Mouse (Mus musculus) lung, postnatal 10 days (tissue): Measurements from ENCODE around the gene Gm10553.
"Not testable (repeated sequence)": the region's sequence is repeated elsewhere in the genome, so short reads cannot be mapped to it uniquely, and the experiment has no call there.

Experiments
- DNase-seq: peaks from one replicate; pipeline ENCODE4 v3.0.0; 2021

The Gm10553 gene

DNA sequence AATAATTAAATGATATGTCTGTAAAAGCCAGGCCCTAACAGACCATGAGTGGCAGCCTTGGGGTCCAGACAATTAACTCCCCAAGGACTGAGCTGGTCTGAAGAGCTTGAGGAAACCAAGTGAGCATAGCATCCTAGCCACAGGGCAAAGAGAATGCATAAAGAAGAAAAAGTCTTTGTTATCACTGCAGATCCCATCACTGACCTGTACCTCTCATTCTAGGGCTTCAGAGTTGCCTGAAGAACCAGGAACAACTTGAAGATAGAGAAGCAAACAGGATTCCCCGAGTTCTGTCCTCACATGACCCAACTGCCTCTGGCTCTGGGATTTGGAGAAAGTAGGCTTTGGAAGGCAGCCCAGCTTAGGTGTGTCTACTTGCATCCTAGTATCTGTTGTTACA, at the start of gene Gm10553:
Gene Gm10553, plus strand, starts transcription at position 301 of the 400 bp plus-strand sequence.
- not testable (repeated sequence) for DNase-seq

DNA sequence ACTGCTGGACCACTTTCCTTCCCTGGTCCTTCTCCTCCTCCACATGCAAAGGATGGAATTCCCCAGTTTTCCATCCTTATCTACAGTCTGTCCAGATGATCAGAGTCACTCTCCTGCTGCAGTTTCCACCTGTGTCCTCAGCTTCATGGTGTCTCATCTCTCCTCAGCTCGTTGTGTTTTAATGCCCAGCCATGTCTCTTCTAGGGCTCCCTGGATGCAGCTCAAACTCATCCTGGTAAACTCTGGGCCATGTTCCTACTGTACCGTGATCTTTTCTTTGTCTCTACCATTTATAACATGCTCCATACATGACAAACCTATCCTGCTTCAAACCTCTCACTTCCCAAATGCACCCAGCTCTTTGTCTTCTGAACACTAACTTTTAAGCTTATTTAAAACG, 28.3 kb upstream of the Gm10553 start:
- DNase-seq = not testable (repeated sequence)

DNA sequence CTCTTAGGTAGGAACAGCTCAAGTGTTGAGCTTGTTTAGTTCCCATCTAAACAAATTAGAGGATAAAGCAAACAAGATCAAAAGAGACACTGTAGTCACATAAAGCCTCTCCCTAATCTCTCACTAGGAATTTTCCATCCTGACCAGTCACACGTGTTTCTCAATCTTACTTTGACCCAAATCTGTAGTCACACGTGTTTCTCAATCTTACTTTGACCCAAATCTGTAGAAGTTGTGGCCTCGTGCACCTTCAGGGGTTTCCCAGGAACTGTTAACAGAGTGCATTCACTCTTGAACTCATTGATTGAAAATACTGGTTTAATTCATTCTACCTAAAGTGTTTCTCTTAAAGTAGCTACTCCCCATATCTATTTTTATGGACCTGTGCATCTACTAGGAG, 26.9 kb upstream of the Gm10553 start:
- DNase-seq = not testable (repeated sequence)

DNA sequence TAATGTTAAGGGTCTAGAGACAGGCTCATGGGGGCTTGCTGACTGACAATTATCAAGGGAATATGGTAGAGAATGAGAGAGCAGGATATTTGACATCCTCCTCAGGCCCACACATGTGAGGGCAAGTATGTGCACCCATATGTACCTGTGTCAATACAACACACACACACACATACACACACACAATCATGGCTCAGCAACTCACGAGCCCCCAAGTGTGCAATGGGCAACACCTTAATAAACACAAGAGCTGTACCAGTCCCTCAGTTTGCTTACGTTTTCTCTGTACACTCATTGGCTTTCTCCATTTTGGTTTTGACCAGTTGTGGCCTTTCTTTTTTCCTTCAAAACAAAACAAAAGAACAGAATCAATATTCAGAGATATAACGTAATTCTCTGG, 15.2 kb upstream of the Gm10553 start:
- not testable (repeated sequence) for DNase-seq

DNA sequence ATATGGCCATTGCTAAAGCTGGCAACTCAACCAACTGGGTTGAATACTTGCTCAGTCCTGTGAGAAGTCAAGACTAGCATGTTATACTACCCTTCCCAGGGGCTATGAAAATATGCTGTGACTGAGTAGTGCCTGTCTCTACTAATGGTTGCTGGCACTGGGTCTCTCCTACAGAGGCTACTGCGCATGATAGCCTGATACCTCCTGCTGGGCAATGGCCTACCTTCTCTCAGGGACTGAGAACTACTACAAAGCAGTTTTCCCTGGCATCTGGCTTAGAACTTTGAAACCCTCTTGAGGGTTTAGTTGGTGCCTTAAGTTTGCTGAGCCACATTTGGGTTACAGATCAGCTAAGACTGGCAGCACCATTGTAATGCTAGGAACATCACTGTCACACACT, 13.8 kb upstream of the Gm10553 start:
- not testable (repeated sequence) for DNase-seq

DNA sequence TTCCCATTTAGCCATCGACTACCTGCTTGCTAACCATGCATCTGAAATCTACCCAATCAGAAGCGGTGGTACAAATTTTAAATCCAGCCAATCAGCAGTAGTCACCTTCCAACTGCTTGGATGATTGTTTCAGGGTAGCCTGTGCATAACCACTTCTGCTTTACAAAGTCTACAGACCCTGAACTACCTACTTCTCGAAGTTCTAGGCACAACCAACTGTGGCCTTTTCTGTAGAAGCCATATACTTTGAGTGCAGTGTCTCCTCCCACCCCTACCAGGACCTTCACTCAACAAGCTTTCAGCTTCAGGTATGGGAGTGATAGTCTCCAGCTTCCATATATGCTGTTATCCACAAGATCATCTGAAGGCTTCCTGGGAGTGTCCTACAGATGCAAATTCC, 7.8 kb upstream of the Gm10553 start:
- DNase-seq = not testable (repeated sequence)

DNA sequence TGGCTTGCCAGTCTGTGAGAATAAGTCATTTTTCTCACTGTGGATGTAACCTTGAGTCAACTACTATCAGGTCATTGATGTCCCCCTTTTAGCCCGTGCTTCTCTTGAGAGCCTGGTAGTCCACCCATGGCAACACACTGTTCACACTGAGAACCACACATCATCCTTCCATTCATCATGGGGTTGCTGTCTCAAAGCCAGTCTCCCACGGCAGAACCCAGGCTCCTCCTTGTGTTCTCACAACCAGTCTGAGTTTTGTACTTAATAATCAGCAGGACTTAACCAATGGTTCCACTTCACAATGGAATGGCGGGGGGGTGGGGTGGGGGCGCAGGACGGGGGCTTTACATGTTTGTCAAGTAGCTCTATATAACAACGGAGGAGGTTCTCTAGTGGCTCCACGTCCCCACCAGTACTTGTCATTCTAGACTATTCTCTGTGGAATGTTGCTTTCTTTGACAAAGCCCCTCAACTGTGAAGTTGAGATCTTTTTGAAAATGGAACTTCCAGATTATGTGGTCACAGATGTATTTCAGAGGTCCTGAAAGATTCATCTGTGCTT, 6.9 kb upstream of the Gm10553 start:
- DNase-seq = not testable (repeated sequence)

DNA sequence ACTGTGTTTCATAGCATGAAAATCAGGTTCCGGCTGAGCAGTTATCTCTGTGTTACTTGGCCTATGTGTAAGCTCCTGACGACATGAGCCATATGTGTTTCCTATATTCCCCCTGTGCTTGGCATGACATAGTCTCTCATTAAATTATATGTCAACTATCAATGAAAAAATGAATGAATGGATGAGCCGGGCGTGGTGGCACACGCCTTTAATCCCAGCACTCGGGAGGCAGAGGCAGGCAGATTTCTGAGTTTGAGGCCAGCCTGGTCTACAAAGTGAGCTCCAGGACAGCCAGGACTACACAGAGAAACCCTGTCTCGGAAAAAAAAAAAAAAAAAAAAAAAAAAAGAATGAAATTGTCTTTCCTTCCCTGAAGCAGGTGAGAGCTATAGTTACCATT, 883 bp upstream of the Gm10553 start:
- DNase-seq = not testable (repeated sequence)

DNA sequence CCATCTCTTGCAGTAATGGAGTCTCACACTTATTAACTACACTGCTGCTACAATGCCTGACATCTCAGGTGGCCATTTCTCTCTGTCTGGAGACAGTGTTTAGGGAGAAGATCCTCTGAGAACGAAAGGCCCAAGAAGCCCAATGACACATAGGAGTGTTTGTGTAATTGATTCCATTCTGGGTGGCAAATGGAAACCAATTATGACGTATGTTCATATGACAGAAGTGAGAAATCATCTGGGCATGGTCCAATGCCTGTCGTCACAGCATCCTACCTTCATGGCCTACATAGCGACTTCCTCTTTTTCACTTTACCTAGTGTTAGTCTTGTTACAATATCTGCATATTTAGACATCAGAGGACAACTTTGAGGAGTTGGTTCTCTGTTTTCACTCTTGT, 1.8 kb downstream of the Gm10553 start:
- DNase-seq = not testable (repeated sequence)

DNA sequence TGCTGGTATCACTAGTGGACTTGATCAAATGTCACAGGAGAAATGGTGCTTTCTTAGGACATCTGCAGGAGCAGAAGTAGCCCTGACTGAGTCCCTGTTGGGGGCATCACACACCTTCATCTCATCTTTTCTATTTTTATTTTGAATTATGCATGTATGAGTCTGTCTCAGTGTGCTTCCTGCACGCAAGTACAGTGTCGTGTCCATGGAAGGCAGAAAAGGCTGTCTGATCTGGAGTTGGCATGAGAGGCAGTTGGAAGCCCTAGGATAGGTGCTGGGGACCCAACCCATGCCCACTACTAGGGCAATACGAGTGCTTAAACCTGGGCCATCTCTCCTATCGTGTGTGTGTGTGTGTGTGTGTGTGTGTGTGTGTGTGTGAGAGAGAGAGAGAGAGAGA, 5.4 kb downstream of the Gm10553 start:
- not testable (repeated sequence) for DNase-seq

DNA sequence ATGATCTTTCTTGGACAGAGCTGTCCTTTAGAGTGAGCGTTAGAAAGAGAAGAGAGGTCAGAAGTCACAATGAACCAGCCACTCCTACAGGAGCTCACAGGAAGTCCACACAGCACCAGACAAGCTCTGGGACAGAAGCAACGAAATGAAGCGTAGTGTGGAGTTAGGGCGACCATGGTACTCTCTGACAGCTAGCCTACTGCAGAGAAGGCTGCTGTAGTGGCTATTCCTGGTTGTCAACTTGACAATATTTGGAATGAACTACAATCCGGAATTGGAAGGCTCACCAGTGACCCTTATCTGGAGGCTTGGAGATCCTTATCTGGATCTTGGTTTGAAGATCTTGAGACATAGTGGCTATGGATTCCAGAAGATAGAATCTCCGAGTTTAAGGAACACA, 6.0 kb downstream of the Gm10553 start:
- not testable (repeated sequence) for DNase-seq

DNA sequence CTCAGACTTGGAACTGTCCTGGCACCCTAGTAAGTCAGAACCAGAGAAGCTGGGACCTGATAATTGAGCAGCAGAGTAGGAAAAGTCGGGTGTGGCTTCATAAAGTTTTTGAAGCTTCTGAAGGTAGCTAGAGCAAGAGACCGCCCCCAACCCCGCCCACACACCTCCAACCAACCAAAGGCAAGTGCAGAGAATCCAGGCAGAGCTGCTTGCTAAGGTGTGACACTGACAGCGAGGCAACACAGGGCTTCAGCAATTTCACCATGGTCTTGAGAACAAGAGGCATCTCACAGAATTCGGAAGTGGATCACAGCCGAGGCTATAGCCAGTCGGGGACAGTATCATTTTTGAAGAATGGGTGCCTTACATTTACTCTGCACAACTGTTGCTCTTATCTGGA, 9.8 kb downstream of the Gm10553 start, which contains the start of gene A530032D15Rik:
Gene A530032D15Rik, minus strand, starts transcription at position 101 of the 400 bp plus-strand sequence.
- not testable (repeated sequence) for DNase-seq

DNA sequence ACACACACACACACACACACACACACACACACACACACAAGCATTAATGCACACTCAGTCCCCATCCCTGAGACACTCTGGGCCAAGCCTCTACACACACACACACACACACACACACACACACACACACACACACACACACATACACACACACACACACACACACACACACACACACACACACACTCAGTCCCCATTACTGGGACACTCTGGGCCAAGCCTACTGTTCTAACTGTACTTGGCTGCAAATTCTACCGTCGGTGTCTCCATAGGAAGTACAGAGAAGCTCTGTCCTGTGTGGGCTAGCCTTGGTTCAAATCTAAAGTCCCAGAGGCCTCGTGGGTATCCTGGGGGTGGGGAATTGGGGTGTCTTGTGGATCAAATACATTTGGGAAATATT, 10.9 kb downstream of the Gm10553 start:
- not testable (repeated sequence) for DNase-seq

DNA sequence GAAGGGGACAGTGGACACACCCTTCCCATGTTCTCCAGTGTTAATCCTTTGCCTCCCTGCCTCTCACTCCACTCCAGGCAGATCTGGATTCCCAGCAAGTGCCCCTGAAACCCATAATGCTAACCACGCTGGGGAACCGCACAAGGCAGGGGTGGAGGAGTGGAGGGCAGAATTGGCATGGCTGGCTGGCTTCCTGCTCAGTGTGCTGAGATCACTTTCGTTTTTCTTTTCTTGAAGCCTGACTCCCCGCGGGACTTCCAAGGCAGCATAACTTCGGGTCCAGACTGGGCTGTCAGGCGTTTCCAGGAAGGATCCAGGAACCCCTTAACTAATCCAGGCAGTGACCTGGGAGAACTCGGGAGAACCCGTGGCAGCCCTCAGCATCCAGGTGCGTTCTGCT, 11.6 kb downstream of the Gm10553 start:
- not testable (repeated sequence) for DNase-seq

DNA sequence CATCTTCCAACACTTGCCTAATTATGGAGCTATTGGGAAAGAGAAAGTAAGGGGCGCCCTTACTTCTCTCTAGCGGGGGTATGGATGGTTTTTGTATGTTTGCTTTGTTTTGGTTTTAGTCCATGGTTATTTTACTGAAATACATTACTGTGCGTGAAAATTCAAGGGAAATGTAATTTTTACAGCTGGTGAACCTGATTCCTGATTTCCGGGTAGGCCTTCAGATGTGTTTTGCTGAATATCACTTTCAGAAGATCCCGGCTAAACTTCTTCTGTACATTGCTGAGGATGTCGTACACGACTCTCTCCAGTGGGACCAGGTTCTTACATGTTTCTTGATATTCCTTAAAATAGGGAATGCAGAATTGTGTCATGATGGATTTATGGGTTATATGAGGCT, 12.3 kb downstream of the Gm10553 start:
- not testable (repeated sequence) for DNase-seq

DNA sequence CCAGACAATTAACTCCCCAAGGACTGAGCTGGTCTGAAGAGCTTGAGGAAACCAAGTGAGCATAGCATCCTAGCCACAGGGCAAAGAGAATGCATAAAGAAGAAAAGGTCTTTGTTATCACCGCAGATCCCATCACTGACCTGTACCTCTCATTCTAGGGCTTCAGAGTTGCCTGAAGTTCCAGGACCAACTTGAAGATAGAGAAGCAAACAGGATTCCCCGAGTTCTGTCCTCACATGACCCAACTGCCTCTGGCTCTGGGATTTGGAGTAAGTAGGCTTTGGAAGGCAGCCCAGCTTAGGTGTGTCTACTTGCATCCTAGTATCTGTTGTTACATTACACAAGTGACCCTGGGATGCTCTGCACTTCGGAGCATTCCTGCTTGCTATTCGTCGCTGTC, 12.9 kb downstream of the Gm10553 start:
- DNase-seq = not testable (repeated sequence)

DNA sequence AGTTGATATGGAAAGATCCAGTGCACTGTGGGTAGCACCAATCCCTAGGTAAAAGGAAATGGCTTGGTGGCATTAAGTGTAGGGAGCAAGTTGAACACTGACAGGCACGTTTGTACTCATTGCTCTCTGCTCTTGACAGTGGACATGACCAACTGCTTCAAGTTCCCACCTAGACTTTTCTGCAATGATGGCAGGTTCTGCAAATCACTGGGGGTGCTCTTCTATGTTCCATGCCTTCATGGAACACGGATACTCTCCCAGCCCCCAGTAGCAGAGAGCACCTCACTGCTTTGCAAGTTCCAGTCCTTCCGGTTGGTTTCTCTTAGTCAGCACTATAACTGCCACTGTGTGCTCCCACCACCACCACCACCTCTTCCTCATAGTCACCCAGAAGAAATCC, 14.1 kb downstream of the Gm10553 start:
- not testable (repeated sequence) for DNase-seq

DNA sequence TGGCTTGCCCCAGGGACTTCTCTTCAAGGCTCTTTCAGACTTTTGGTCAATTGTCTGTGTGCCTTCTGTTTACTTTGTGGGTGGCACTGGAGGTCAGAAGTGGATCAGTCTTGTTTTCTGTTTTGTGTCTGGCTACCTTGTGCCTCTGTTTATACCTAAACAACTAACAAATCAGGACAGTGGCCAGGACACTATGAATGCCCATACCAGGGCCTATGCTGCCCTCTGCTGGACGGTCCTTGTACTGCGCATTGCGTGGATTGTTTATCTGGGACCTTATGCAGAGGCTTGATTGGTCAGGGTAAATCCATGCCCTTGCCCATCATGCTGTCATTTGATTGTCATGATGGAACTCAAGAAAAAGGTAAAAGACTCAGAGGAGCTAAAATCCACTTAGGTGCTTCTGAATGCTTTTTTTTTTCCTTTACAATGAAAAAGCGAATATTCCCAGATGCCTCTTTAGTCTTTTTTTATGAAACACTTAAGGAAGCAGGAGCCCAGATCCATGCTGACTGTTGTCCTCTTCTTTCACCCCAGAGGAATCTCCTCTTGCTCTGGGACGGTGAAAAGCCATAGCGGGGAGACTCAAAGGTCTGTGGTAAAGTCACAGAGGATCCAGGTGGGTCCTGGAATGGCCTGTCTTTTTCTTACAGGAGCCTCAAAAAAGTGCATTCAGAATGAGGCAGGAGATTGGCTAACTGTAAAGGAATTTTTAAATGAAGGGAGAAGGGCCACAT, 14.9 kb downstream of the Gm10553 start:
- DNase-seq = not testable (repeated sequence)

DNA sequence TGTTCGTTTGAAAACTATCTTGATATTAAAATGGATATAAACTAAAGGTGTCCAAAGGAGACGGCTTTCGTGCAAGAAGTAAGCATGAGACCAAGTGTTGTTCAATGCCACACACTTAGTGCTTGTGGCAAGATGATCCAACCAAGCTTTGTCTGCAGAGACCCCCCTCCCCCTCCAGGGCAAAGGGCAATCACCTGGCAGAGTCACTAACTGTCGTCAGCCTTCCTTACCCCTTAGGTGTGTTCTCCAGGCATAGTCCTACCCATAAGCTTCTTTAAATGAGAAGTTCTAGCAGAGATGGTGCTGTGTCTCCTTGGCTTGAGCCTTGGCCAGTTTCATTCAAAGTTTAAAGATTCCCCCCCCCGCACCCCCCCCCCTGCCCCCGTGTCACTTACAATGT, 17.6 kb downstream of the Gm10553 start:
- not testable (repeated sequence) for DNase-seq

DNA sequence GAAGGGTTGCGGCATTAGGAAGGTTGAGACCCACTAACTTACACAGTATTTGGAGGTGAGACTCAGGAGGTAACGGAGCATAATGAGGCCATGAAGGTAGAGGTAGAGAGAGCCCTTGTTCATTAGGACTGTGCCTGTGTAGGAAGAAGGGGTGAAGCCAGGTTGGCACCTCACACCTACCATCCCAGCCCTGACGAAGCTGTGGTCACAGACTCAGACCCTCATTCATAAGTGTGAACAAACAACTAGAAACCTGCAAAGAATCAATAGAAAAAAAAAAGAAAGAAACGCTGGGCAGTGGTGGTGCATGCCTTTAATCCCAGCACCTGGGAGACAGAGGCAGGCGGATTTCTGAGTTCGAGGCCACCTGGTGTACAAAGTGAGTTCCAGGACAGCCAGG, 18.4 kb downstream of the Gm10553 start:
- DNase-seq = not testable (repeated sequence)

DNA sequence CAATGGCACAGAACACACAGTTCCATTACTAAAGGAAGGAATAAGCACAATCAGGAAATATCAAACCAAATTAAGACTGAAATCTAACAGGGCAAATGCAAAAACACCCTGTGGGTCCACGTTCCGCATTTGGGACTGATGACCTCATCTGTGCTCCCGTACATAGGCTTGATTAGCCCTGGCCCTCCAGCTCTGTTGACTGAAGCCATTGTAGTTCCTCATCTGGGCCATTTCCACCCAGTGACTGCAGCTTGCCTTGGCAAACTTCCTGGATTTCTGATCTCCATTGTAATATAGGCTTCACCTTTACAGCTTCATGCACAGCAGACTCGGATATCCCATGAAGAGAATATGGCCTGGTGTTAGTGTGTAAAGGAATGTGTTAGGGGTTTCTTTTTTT, 21.9 kb downstream of the Gm10553 start:
- not testable (repeated sequence) for DNase-seq

DNA sequence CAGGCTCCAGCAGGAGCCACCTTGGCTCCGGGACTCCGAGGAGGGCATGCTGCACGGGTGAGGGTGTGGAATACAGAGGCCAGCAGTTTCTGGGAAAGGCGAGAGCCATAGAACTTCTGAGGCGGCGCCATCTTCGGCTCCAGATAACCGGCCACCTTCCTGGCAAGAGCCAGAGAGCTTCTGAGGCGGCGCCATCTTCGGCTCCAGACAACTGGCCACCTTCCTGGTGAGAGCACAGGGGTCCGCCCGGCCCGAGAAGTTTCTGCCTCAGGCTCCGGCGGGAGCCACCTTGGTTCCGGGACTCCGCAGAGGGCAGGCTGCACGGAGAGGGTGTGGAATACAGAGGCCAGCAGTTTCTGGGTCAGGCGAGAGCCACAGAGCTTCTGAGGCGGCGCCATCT, 33.7 kb downstream of the Gm10553 start:
- DNase-seq = not testable (repeated sequence)
